ENCODE assay signal across 23 mouse cellular contexts in genomic region chr14:45021551-45021950, GRCm38 (mm10). TPM values are rescaled to one million over a fixed set of nuclear protein-coding genes. Genes with fewer than 3 reads are reported as not detected.
A peak's percentile ranks its signal among the peaks of the same experiment; 100 is the strongest.
DNase-seq lines count a peak whose midpoint lies in the region; ATAC-seq lines count a peak whose summit lies in the region.
"Had no signal": no experiment of that assay in that cellular context is flagged by ENCODE, and none has a peak within 500 bp of the region (broad histone marks: within the 10 kb centered on the region; RNA-seq: fewer than 3 reads in every experiment).

No protein-coding gene starts in this region.

- DNase-seq in 416B (ENCODE audit: low read depth) = peak; percentile 61
- no peak for DNase-seq in thymus, postnatal 10 days (ENCODE audit: low spot score in 2 of 2)
- DNase-seq in yolk sac, embryonic 10.5 days (ENCODE audit: low spot score) = no peak
- DNase-seq in right cerebral cortex, postnatal 14 days = no peak
- DNase-seq in right cerebral cortex, postnatal 36 days (ENCODE audit: low spot score in 2 of 2) = no peak
- DNase-seq: adrenal gland, adult 2 months; adrenal gland, adult 8-10 months; adrenal gland, postnatal 10 days; adrenal gland, postnatal 14 days; adrenal gland, postnatal 25 days; adrenal gland, postnatal 36 days; B cell, adult 2 months; cerebellum, adult 11 months; cerebellum, adult 11-12 months; cerebellum, adult 18-20 months had no signal

- peak; percentile 58; the same call in 1 of the 2 replicates for ATAC-seq in common myeloid progenitor, adult 5-6 weeks (replicated peaks; ENCODE audit: low read depth, poor library complexity, severe bottlenecking)
- ATAC-seq in granulocyte monocyte progenitor cell, adult 5-6 weeks (replicated peaks; ENCODE audit: poor library complexity, severe bottlenecking) = peak; percentile 92
- ATAC-seq in megakaryocyte progenitor cell, adult 5-6 weeks (replicated peaks; ENCODE audit: poor library complexity) = peak; percentile 81
- ATAC-seq: activated CD4-positive, CD25-positive, alpha-beta regulatory T cell, adult 4 months; CD4-positive, CD25-positive, alpha-beta regulatory T cell, adult 4 months; Patski had no signal

RNA-seq across cellular contexts. Expression of gene Ptger2, which starts 33.6 kb away (rescaled TPM):
- 2.7 and 2.8 TPM in 2 replicates for total RNA-seq in common myeloid progenitor, adult 5-6 weeks (2017)
- 5.2 and 5.4 TPM in 2 replicates for total RNA-seq in granulocyte monocyte progenitor cell, adult 5-6 weeks (2014; fragmentation: Nextera tagmentation)
- 3.1 and 3.5 TPM in 2 replicates for total RNA-seq in granulocyte monocyte progenitor cell, adult 5-6 weeks (2017)
- total RNA-seq in megakaryocyte progenitor cell, adult 5-6 weeks (2015) = 4.6 and 6.1 TPM in 2 replicates
- 2.1 and 3.5 TPM in 2 replicates for total RNA-seq in megakaryocyte progenitor cell, adult 5-6 weeks (2017)
- total RNA-seq: CH12.LX, MEL had no signal
